Mouse (Mus musculus) hindbrain, embryonic 15.5 days (tissue): Measurements from ENCODE around the gene Grm8. TPM values are rescaled to one million over a fixed set of nuclear protein-coding genes. Genes with fewer than 3 reads are reported as not detected.

Experiments used
- ATAC-seq: fragments of 200-750 bp; cut with Nextera tagmentation; 2 replicates; pipeline ENCODE4 v1.8.0; 2017; ENCODE audit warnings: low read depth, moderate number of reproducible peaks, moderate TSS enrichment; ENCODE audit not compliant: low FRiP score
- H3K27ac ChIP-seq: fragments of 300-500 bp; sonication (generic); replicated peaks from 2 replicates; pipeline ENCODE4 v1.5.1; 2015; ENCODE audit warnings: mild to moderate bottlenecking, inconsistent platforms
- H3K27me3 ChIP-seq: fragments of 300-500 bp; sonication (generic); 2 replicates; pipeline ENCODE4 v1.6.1; 2015; ENCODE audit warnings: control low read depth, inconsistent platforms
- H3K36me3 ChIP-seq: fragments of 300-500 bp; sonication (generic); 2 replicates; pipeline ENCODE4 v1.6.1; 2015; ENCODE audit warnings: control low read depth, inconsistent platforms
- H3K4me1 ChIP-seq: fragments of 300-500 bp; sonication (generic); replicated peaks from 2 replicates; pipeline ENCODE4 v1.6.1; 2015; ENCODE audit warnings: control low read depth, inconsistent platforms
- H3K4me2 ChIP-seq: fragments of 300-500 bp; sonication (generic); 2 replicates; pipeline ENCODE4 v1.6.1; 2015; ENCODE audit warnings: moderate library complexity, mild to moderate bottlenecking, inconsistent platforms
- H3K4me3 ChIP-seq: fragments of 300-500 bp; sonication (generic); 2 replicates; pipeline ENCODE4 v1.5.1; 2015; ENCODE audit warnings: mild to moderate bottlenecking, inconsistent platforms
- H3K9ac ChIP-seq: fragments of 300-500 bp; sonication (generic); 2 replicates; pipeline ENCODE4 v1.6.1; 2015; ENCODE audit warnings: inconsistent platforms
- H3K9me3 ChIP-seq: fragments of 300-500 bp; sonication (generic); 2 replicates; pipeline ENCODE4 v1.6.1; 2016; ENCODE audit warnings: control low read depth, inconsistent platforms
- WGBS: fragments of 180-500 bp; shearing (Covaris S2); methylation state at CpG from one replicate; pipeline ENCODE4 v1.1.7; 2015; 5-methylcytosine and 5-hydroxymethylcytosine counted together
- microRNA counts: library from miRNA; unstranded; fragments of <30 nt; microRNA quantifications from one replicate; lab custom pipeline; 2016
- microRNA-seq: library from miRNA; unstranded; fragments of <30 nt; microRNA quantifications from one replicate; pipeline ENCODE4, GENCODE M21; 2016
- polyA plus RNA-seq: library from polyadenylated mRNA; unstranded; fragments of >200 nt; fragmentation: Nextera tagmentation; extraction: Ambion mirVana; gene quantifications from 2 replicates; pipeline ENCODE4 v1.2.1, GENCODE M21; 2015

Grm8 gene
- polyA plus RNA-seq, 1 experiment from 2014 or later: 11.3 TPM

- no peaks in the 10 kb centered on the region for H3K4me1 ChIP-seq
- H3K36me3 ChIP-seq: no peaks in the 10 kb centered on the region
- no peaks in the 10 kb centered on the region for H3K9me3 ChIP-seq
- H3K9ac ChIP-seq: no peak overlapping the region
- no peak overlapping the region for H3K27ac ChIP-seq
- no peak overlapping the region for H3K4me3 ChIP-seq
- H3K4me2 ChIP-seq: no peak overlapping the region
- no peaks in the 10 kb centered on the region for H3K27me3 ChIP-seq
- ATAC-seq: no peak
These were observed 824.6 kb downstream of the Grm8 start for GRCm38 (mm10) chr6:27310401-27310800.

DNA sequence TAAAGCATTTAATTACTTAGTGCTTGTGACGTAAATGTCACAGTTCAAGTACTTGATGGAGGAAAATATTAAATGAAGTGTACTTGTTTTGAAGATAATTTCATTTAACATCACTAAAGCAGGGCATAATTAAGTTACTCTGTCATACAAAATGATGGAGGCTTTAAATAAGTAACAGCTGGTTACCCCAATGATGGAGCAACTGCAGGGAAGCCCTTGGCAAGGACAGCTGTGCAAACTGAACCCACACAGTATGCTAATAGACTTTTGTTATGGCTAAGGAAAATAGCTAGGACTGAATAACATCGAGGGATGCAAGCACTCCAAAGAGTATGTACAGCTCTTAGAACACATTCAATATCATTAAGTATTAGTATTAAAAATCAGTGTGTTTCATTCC is 829.6 kb downstream of the Grm8 start:
- 47% methylated on average over 2 of the region's 2 CpGs for WGBS
- H3K36me3 ChIP-seq: no peaks in the 10 kb centered on the region
- H3K4me2 ChIP-seq: no peak overlapping the region
- no peaks in the 10 kb centered on the region for H3K9me3 ChIP-seq
- H3K27ac ChIP-seq: no peak overlapping the region
- H3K4me3 ChIP-seq: no peak overlapping the region
- no peak overlapping the region for H3K9ac ChIP-seq
- no peaks in the 10 kb centered on the region for H3K4me1 ChIP-seq
- H3K27me3 ChIP-seq: no peaks in the 10 kb centered on the region
- no peak for ATAC-seq

DNA sequence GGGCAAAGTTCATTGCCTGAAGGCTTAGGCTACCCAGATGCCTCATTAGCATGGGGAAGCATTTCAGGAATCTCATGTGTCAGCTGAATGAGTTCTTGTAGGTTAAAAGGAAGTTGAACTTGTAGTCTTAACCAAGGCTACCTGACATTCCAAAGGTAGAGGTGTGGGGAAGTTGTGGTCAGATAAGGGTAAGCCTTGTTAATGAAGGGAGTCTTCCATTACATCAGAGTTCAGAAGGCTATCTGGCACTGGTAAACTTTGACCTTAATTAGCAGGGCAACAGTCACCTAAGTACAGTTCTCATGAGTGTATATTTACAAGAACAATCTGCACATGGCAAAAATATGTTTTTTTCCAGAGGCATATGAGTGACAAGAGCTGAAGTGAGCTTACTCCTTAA is 870.0 kb downstream of the Grm8 start:
- no peaks in the 10 kb centered on the region for H3K36me3 ChIP-seq
- H3K27ac ChIP-seq: no peak overlapping the region
- no peaks in the 10 kb centered on the region for H3K27me3 ChIP-seq
- H3K4me1 ChIP-seq: no peaks in the 10 kb centered on the region
- ATAC-seq: no peak
- H3K9ac ChIP-seq: no peak overlapping the region
- H3K9me3 ChIP-seq: no peaks in the 10 kb centered on the region
- no peak overlapping the region for H3K4me3 ChIP-seq
- H3K4me2 ChIP-seq: no peak overlapping the region

DNA sequence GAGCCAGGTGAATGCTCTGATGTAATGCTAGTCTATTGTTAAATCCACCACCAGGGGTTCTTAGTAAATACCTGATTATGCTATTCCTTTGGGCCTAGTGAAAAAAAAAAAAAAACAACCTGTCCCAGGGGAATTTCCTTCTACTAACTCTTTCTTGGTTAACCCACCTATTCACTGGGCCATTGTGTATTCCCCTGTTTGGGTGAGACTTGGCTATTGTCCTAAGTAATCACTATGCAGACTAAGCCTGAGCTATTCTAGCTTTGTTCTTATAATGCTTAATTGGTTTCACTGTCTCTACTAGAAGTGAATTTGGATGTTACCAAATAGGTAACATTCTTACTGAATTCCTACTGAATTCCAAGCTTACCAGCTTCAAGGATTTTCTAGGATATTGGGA is 872.4 kb downstream of the Grm8 start:
- no peak overlapping the region for H3K4me3 ChIP-seq
- no peaks in the 10 kb centered on the region for H3K9me3 ChIP-seq
- H3K4me1 ChIP-seq: no peaks in the 10 kb centered on the region
- no peaks in the 10 kb centered on the region for H3K36me3 ChIP-seq
- no peaks in the 10 kb centered on the region for H3K27me3 ChIP-seq
- H3K4me2 ChIP-seq: no peak overlapping the region
- H3K27ac ChIP-seq: no peak overlapping the region
- no peak for ATAC-seq
- no peak overlapping the region for H3K9ac ChIP-seq

GRCm38 (mm10) chr6:27240416-27240815 is 894.6 kb downstream of the Grm8 start:
- H3K4me1 ChIP-seq: no peaks in the 10 kb centered on the region
- H3K27me3 ChIP-seq: no peaks in the 10 kb centered on the region
- no peak overlapping the region for H3K4me2 ChIP-seq
- H3K36me3 ChIP-seq: no peaks in the 10 kb centered on the region
- ATAC-seq: no peak
- H3K4me3 ChIP-seq: no peak overlapping the region
- H3K9ac ChIP-seq: no peak overlapping the region
- H3K9me3 ChIP-seq: no peaks in the 10 kb centered on the region
- no peak overlapping the region for H3K27ac ChIP-seq

DNA sequence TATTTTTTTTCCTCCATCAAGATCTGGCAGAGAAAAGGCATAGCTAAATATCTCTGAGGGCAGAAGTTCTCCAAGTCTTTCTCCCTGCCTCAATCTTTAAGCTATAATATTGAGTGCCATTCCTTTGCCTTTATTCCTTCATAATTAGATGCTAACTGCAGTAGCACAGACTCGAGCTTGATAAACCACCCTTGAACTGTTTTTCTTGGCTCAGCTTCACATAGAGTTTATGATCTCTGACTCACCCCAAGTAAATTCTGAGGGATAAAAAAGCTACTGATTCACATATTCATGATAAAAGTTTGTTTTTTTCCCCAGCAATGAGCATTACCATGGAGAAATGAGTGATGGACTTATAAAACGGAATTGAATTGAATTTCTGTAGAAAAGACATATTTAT is 895.0 kb downstream of the Grm8 start:
- Histone ChIP-seq H3K27me3 (no peaks in the 10 kb centered on the region), H3K4me1 (no peaks in the 10 kb centered on the region), H3K4me2 (no peak overlapping the region), H3K4me3 (no peak overlapping the region), H3K9ac (no peak overlapping the region), H3K27ac (no peak overlapping the region), H3K36me3 (no peaks in the 10 kb centered on the region), H3K9me3 (no peaks in the 10 kb centered on the region)
- ATAC-seq: no peak
- 70% methylated on average over 2 of the region's 2 CpGs for WGBS

MicroRNAs within 50 kb of the gene (microRNA counts, 519-probe panel; counts per million panel counts)
- microRNA mmu-miR-592 (lab: Ali Mortazavi, UCI): 3,034 counts per million, percentile 59 among the panel's probes with 10 or more counts

Small RNA genes within 50 kb of the gene (microRNA-seq; reads per million reads assigned to microRNA genes)
- 121 reads per million, percentile 54 among the genes with 10 or more reads in this experiment for gene Mir592
